Mouse (Mus musculus) heart, embryonic 12.5 days (tissue): ENCODE measurements around the gene Gm20458. TPM values are rescaled to one million over a fixed set of nuclear protein-coding genes. Genes with fewer than 3 reads are reported as not detected.

Experiments used
- ATAC-seq: fragments of 200-750 bp; cut with Nextera tagmentation; 2 replicates; pipeline ENCODE4 v1.8.0; 2017; ENCODE audit warnings: moderate TSS enrichment, moderate library complexity; ENCODE audit not compliant: insufficient number of reproducible peaks, low FRiP score
- H3K27ac ChIP-seq: fragments of 300-500 bp; sonication (generic); 2 replicates; pipeline ENCODE4 v1.5.1; 2016; ENCODE audit warnings: mild to moderate bottlenecking, moderate library complexity; ENCODE audit not compliant: poor library complexity, severe bottlenecking
- H3K27me3 ChIP-seq: fragments of 300-500 bp; sonication (generic); replicated peaks from 2 replicates; pipeline ENCODE4 v1.6.1; 2016; ENCODE audit warnings: mild to moderate bottlenecking, moderate library complexity
- H3K36me3 ChIP-seq: fragments of 300-500 bp; sonication (generic); 2 replicates; pipeline ENCODE4 v1.6.1; 2016; ENCODE audit warnings: mild to moderate bottlenecking, moderate library complexity
- H3K4me1 ChIP-seq: fragments of 300-500 bp; sonication (generic); replicated peaks from 2 replicates; pipeline ENCODE4 v1.6.1; 2016; ENCODE audit warnings: mild to moderate bottlenecking
- H3K4me2 ChIP-seq: fragments of 300-500 bp; sonication (generic); 2 replicates; pipeline ENCODE4 v1.6.1; 2016; ENCODE audit warnings: mild to moderate bottlenecking, moderate library complexity
- H3K4me3 ChIP-seq: fragments of 300-500 bp; sonication (generic); 2 replicates; pipeline ENCODE4 v1.5.1; 2016; ENCODE audit warnings: mild to moderate bottlenecking
- H3K9ac ChIP-seq: fragments of 300-500 bp; sonication (generic); 2 replicates; pipeline ENCODE4 v1.6.1; 2016; ENCODE audit warnings: mild to moderate bottlenecking, moderate library complexity
- H3K9me3 ChIP-seq: fragments of 300-500 bp; sonication (generic); replicated peaks from 2 replicates; pipeline ENCODE4 v1.6.1; 2016; ENCODE audit warnings: mild to moderate bottlenecking, moderate library complexity
- WGBS: fragments of 180-500 bp; shearing (Covaris S2); methylation state at CpG from one replicate; pipeline ENCODE4 v1.1.7; 2016; 5-methylcytosine and 5-hydroxymethylcytosine counted together
- polyA plus RNA-seq: library from polyadenylated mRNA; unstranded; fragments of >200 nt; fragmentation: Nextera tagmentation; extraction: Ambion mirVana; gene quantifications from 2 replicates; pipeline ENCODE4 v1.2.1, GENCODE M21; 2016

The Gm20458 gene
- polyA plus RNA-seq, 1 experiment from 2014 or later: 16.9 TPM

GRCm38 (mm10) chr2:164424406-164424805 is 36.4 kb upstream of the Gm20458 start:
- Histone ChIP-seq H3K9ac (no peak overlapping the region), H3K4me2 (no peak overlapping the region), H3K9me3 (no peaks in the 10 kb centered on the region; the same call in 1 of the 2 replicates), H3K36me3 (peaks cover 50% of the 10 kb centered on the region), H3K27me3 (peaks cover 1% of the 10 kb centered on the region), H3K4me1 (peaks cover 15% of the 10 kb centered on the region), H3K4me3 (no peak overlapping the region), H3K27ac (no peak overlapping the region)
- no peak for ATAC-seq
- 84% methylated on average over 8 of the region's 8 CpGs for WGBS

DNA sequence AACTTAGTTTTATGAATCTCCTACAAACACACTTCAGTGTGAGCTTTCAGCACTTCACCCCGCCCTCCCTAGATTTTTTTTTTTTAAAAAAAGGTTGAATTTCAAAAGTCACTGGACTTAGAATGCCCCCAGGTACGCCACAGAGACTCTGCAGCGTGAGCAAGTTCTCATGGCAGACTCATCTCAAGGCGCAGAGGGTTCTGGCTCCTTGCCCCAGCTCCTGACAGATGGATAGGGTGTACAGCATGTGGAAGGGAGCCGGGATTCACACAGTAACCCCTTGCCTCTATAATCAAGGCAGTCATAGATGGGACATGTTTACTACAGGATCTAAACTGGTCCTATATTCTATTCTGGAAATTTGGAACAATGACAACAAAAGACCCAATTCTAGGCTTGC is 35.4 kb upstream of the Gm20458 start:
- no peak overlapping the region for H3K9ac ChIP-seq
- no peak overlapping the region for H3K27ac ChIP-seq
- ATAC-seq: no peak
- H3K36me3 ChIP-seq: peaks cover 54% of the 10 kb centered on the region
- no peak overlapping the region for H3K4me3 ChIP-seq
- no peaks in the 10 kb centered on the region; the same call in 1 of the 2 replicates for H3K9me3 ChIP-seq
- H3K4me1 ChIP-seq: peaks cover 19% of the 10 kb centered on the region
- H3K4me2 ChIP-seq: no peak overlapping the region
- 79% methylated on average over 5 of the region's 5 CpGs for WGBS
- peaks cover 4% of the 10 kb centered on the region for H3K27me3 ChIP-seq

DNA sequence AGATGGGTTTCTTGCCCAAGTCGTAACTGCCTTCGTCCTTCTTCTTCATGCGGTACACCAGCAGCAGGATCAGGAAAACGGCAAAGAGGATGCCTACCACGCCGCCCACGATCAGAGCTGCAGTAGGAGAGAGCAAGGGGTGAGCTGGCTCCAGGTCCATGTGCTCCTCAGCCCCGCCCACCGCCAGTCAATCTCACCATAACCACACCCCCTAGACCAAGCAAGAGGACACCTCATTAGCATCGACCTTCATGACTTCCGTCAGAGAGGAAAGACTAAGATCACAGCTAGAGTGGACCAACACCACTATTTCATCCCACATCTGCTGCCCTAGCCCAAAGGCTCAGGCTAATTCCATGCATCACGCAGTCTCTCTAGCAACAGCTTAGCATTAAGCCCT is 34.6 kb upstream of the Gm20458 start:
- Histone ChIP-seq H3K27me3 (peaks cover 4% of the 10 kb centered on the region), H3K4me3 (no peak overlapping the region), H3K4me2 (no peak overlapping the region), H3K4me1 (peaks cover 26% of the 10 kb centered on the region), H3K27ac (no peak overlapping the region), H3K9ac (no peak overlapping the region), H3K9me3 (no peaks in the 10 kb centered on the region; the same call in 1 of the 2 replicates), H3K36me3 (peaks cover 54% of the 10 kb centered on the region)
- no peak for ATAC-seq
- 24% methylated on average over 12 of the region's 12 CpGs for WGBS

- H3K4me1 ChIP-seq: peaks cover 34% of the 10 kb centered on the region
- no peak overlapping the region for H3K9ac ChIP-seq
- no peak overlapping the region for H3K4me3 ChIP-seq
- no peak overlapping the region for H3K4me2 ChIP-seq
- no peaks in the 10 kb centered on the region; the same call in 1 of the 2 replicates for H3K9me3 ChIP-seq
- peaks cover 4% of the 10 kb centered on the region for H3K27me3 ChIP-seq
- 80% methylated on average over 5 of the region's 5 CpGs for WGBS
- H3K36me3 ChIP-seq: peaks cover 54% of the 10 kb centered on the region
- no peak for ATAC-seq
- H3K27ac ChIP-seq: no peak overlapping the region
These were observed 33.8 kb upstream of the Gm20458 start for GRCm38 (mm10) chr2:164426952-164427351.

DNA sequence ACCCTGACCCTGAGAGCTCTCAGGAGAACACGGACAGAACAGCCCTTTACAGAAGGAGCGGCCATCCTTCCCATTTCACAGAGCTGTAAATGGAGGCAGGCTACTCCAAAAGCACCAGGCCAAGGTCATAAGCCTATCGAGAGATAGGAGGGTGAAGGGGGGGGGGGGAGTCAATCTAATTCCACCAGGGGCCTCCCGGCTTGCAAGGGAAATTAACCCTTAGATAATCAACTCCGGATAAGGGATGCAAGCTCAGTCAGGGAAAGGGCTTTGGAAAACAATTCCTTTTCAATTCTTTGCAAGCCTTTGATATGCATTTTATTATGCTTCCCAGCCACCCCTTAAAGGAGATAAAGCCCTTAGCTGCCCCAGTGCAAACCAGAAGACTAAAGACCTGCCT is 32.3 kb upstream of the Gm20458 start:
- 34% methylated on average over 5 of the region's 5 CpGs for WGBS
- Histone ChIP-seq H3K4me2 (no peak overlapping the region), H3K36me3 (peaks cover 50% of the 10 kb centered on the region), H3K27ac (no peak overlapping the region), H3K4me1 (peaks cover 45% of the 10 kb centered on the region), H3K9me3 (no peaks in the 10 kb centered on the region; the same call in 1 of the 2 replicates), H3K9ac (no peak overlapping the region), H3K27me3 (peaks cover 4% of the 10 kb centered on the region), H3K4me3 (no peak overlapping the region)
- ATAC-seq: no peak

DNA sequence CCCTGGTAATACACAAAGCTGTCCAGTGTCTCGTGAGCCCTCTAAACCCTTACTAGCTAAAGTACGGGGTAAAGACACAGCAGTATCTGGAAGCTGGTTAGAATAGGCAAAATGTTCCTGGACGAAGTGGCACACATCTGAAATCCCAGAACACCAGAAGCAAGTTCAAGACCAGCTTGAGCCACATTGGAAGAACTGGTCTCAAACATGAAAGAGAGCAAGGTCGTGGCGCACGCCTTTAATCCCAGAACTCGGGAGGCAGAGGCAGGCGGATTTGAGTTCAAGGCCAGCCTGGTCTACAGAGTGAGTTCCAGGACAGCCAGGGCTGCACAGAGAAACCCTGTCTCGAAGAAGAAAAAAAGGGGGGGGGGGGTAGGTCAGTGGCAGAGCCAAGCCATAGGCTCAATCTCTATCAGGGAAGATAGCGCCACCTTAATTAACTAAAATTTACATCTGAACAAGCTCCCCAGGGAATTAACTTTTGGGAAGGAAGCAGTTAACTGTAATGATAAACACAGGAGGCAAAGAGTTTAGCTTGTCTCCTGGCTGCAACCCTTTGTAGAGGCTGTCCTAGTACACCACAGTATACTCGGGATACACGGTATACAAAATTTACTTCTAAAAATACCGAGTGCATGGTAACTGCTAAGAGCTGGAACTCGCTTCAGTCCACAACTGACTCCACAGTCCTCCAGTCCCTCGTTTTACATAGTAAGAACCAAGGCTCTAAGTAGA is 30.7 kb upstream of the Gm20458 start:
- Histone ChIP-seq H3K9ac (no peak overlapping the region), H3K9me3 (no peaks in the 10 kb centered on the region), H3K27me3 (peaks cover 4% of the 10 kb centered on the region), H3K27ac (0 out of 2 replicates have a peak overlapping the region, but pooled peaks have one; percentile 8), H3K4me2 (no peak overlapping the region), H3K36me3 (peaks cover 39% of the 10 kb centered on the region), H3K4me3 (no peak overlapping the region), H3K4me1 (peaks cover 56% of the 10 kb centered on the region)
- ATAC-seq: no peak
- WGBS: 48% methylated on average over 15 of the region's 15 CpGs

GRCm38 (mm10) chr2:164430697-164431096 is 30.1 kb upstream of the Gm20458 start:
- Histone ChIP-seq H3K4me1 (peaks cover 62% of the 10 kb centered on the region), H3K27me3 (peaks cover 4% of the 10 kb centered on the region), H3K9me3 (no peaks in the 10 kb centered on the region), H3K4me2 (peak overlapping the region; percentile 22), H3K36me3 (peaks cover 38% of the 10 kb centered on the region), H3K4me3 (no peak overlapping the region), H3K27ac (no peak overlapping the region), H3K9ac (no peak overlapping the region)
- peak; percentile 49; the same call in 1 of the 2 replicates for ATAC-seq
- 5% methylated on average over 7 of the region's 7 CpGs for WGBS

GRCm38 (mm10) chr2:164431676-164432465 is 28.9 kb upstream of the Gm20458 start:
- H3K27me3 ChIP-seq: peaks cover 4% of the 10 kb centered on the region; the same call in 1 of the 2 replicates
- ATAC-seq: no peak
- peak overlapping the region; percentile 57 for H3K4me2 ChIP-seq
- 0 out of 2 replicates have a peak overlapping the region, but pooled peaks have one; percentile 27 for H3K9ac ChIP-seq
- H3K27ac ChIP-seq: peak overlapping the region; percentile 65
- 70% methylated on average over 9 of the region's 9 CpGs for WGBS
- H3K9me3 ChIP-seq: no peaks in the 10 kb centered on the region
- peaks cover 28% of the 10 kb centered on the region for H3K36me3 ChIP-seq
- H3K4me1 ChIP-seq: peaks cover 70% of the 10 kb centered on the region
- no peak overlapping the region for H3K4me3 ChIP-seq

DNA sequence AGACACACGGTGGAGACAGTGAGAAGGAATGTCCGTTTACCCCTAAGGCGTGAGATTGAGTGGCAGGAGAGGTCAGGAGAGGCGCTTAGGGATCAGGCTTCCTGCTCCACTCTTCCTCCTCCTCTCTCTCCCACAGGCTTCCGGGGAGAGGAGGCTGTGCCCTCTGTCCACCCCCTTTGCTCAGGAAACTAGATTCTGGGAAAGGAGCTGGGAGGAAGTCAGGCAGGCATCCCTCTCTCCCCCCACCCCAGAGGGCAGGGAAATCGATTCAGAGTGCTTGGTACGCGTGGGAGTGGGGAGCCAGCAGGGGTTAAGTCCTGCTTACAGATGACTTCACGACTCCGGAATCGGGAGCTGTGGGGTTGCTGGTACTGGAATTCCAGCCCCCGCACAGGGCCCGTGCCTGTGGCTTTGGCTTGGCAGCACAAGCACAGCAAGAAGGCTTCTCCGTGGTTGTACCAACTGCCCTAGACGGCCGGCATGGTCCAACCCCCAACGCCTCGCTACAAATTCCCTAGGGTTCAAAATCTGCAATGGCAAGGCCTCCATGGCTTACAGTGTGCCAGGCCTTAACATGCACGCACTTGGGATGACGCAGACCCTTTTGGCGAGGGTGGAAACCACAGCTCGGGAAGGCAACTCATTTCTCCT is 28.1 kb upstream of the Gm20458 start:
- Histone ChIP-seq H3K4me3 (0 out of 2 replicates have a peak overlapping the region, but pooled peaks have one; percentile 2), H3K9me3 (no peaks in the 10 kb centered on the region), H3K27ac (peak overlapping the region; percentile 65), H3K9ac (peak overlapping the region; percentile 55), H3K36me3 (peaks cover 21% of the 10 kb centered on the region), H3K4me2 (peak overlapping the region; percentile 57), H3K27me3 (peaks cover 4% of the 10 kb centered on the region; the same call in 1 of the 2 replicates), H3K4me1 (peaks cover 78% of the 10 kb centered on the region)
- ATAC-seq: 0 out of 2 replicates have a peak, but pooled peaks have one; percentile 2
- WGBS: 17% methylated on average over 22 of the region's 22 CpGs

DNA sequence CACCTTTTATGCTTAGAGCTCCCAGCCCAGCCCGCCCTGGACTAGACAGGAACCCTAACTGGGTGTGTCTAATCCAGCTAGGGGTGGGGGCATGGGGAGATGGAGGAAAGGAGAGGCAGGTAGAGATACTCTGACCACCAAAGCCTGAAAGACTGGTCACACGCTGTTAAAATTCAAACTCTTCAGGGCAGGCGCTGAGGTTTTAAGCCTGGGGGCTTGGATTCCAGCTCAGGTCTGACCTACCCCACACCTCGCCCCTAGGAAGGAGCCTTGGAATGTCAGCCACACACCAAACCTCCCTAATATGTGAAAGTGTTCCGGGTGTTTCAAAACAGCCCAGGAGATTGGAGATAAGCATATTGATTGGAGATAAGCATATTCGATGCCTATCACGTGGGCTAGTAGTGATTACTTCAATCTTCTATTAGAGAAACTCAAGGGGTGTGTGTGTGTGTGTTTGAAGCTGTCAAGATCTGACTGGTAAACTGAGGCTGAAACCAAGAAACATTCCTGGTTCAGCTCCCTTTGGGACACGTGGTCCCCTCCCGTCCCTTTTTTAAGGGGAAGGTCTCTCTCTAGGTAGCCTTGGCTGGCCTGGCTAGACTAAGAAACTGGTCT is 27.4 kb upstream of the Gm20458 start:
- Histone ChIP-seq H3K9ac (0 out of 2 replicates have a peak overlapping the region, but pooled peaks have one; percentile 4), H3K4me3 (no peak overlapping the region), H3K9me3 (no peaks in the 10 kb centered on the region), H3K27ac (peak overlapping the region; percentile 65), H3K27me3 (peaks cover 4% of the 10 kb centered on the region; the same call in 1 of the 2 replicates), H3K4me1 (peaks cover 85% of the 10 kb centered on the region), H3K36me3 (peaks cover 14% of the 10 kb centered on the region), H3K4me2 (peak overlapping the region; percentile 57)
- no peak for ATAC-seq
- 67% methylated on average over 9 of the region's 9 CpGs for WGBS
